Mouse (Mus musculus) R1 (cell line): ENCODE results near the gene Atp6v0b.

ENCODE experiments used
- DNase-seq: peaks from one replicate; pipeline ENCODE4 v3.0.0-alpha.2; 2018; ENCODE audit warnings: low read depth, low spot score

Gene Atp6v0b

DNA sequence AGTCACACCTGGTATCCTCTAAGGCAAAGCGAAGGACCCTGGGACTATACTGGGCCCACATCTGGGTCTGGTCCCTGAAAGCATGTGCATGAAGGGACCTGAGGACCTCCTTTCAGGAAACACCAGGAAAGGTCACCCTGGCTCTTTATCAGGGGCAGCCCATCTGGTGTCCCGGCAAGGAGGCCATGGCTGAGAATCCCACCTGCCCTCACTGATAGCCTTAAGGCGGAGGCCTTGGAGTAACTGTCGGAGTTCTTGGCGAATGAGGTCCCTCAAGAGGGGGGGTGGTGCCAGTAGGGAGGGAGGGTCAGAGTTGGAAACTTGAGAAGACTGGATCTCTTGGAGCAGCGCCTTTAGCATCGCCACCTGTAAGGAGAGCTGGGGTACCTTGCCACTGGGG lies 15.3 kb downstream of the Atp6v0b start:
- DNase-seq = no peak

DNA sequence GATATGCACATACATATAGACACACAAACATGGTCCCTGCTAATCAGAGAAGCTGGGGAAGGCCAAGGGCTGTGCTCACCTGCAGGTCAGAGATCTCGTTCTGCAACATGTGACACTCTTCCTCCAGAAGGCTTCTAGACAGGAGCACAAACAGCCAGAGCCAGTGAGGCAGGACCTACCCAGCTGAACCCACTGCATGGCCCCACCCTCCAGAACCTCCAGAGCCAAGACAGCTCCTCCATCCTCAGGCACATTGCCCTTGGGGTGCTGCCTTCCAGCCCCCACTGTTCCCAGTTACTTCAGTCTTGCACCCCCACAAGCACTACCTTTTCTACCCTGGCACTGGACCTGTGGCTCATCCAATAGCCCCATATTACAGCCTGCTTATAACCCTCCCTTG lies 16.7 kb downstream of the Atp6v0b start:
- DNase-seq = no peak

DNA sequence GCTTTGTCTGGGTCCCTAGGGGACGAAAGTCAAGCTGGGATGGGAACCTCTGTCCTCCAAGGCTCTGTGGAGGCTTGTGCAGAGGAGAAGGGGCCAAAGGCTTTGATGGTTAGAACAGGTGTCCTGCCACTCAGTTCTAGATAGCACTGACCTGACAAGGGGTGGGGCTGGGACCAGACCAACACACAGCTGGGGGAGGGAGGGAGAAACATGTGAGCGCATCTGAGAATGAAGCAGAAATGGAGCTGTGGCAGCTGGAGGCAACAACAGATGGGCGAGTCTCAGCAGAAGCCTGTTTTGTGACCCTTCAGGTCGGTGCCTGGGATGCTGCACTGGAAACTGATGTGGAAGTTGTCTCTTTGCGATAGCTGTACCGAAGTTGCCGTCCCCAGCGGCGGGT lies 17.8 kb downstream of the Atp6v0b start:
- no peak for DNase-seq

DNA sequence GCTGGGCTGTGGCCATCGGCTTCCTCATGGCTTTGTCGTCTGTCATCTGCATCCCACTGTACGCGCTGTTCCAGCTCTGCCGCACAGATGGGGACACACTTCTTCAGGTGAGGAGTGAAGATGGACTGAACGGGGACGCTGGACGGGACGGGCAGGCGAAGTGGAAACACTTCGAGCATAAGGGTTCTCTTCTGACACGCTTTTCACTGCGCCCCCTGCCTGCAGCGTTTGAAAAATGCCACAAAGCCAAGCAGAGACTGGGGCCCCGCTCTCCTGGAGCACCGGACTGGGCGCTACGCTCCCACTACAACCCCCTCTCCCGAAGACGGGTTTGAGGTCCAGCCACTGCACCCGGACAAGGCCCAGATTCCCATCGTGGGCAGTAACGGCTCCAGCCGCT lies 19.3 kb downstream of the Atp6v0b start:
- DNase-seq = peak; percentile 70

DNA sequence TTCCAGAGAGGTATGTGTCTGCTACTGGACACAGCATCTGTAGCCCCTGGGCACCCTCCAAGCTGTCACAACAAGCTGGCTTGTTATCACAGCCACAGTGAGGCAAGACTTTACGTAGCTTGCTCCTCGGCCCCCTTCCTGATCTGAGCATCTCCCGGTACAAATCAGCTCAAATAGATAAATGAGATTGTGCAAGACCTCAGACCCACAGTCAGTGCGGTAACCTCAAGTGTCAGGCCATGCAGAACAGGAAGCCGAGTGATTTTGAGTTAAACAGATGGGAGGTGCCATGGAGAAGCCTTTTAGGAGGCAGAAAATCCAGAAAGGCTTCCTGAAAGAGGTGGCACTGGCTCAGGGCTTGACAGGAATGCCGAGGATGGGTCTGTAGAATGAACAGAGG lies 20.1 kb downstream of the Atp6v0b start:
- DNase-seq = no peak

DNA sequence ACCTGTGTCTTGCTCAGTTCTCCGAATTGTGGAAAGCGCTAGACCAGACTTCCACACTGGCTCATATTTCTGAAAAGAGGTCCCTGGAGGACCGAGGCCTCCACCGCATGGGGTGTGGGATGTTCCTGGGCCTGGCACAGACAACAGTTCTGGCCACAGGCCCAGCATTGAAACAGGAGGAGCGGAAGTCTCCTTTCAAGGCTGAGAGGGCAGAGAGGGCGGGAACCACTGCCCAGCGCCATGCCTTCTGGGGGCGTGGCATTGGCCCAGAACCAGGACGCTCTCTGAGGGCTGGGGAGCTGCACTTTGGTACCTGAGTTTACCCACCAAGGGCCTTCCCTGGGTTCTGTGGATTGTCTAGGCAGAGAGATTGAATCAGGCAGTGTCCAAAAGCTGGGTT lies 21.1 kb downstream of the Atp6v0b start:
- DNase-seq = no peak

DNA sequence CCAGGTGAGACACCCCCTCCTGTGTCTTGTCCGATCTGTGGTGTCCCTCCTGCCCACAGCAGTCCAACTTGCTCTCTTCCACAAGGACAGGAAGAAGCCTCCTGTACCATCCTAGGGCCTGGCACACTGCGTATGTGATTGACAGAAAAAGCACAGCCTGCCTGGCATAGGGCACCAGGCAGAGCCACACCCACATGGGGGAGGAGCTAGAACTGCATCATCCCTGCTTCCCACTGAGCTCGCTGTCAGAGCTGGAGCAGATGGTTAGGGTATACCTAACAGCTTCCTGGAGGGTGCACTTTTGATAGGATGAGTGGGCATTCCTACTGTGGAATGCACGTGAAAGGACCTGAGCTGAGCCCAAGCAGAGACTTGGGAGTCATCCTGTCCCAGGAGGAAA lies 24.3 kb downstream of the Atp6v0b start:
- no peak for DNase-seq

DNA sequence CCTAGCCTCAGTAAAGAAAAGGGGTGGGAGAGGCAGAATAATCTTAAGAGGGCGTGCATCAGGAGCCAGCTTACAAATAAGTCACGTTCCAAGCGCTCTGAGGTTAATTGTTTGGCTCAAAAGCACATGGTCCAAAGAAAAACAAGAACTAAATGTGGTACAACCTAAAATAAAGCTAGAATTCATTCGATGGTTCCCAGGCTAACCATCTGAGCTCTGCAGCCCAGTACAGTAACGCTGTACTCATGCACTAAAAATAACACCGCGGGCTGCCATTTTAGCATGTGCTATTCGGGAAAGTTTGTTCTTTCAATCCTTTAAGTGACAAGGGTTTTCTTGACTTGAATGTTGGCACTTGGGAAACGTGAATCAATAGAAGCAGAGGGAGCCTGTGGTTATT lies 26.6 kb downstream of the Atp6v0b start:
- no peak for DNase-seq

DNA sequence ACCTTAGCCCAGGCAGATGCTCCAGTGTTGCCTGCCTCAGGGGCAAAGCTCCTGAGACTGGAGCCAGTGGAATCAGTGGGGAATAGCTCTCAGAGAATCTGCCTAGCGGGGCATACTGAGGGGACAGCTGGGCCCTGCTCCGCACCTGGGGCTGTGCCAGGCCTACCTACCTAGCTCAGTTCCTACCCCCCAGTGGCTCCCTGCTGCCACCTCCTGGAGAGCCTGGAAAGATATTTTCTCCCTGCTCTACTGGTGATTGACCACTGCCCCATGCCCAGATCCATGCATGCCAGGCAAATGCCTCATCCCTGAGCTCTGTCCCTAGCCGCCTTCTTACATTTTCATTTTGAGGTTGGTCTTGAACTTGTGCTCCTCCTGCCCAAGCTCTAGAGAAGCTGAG lies 28.3 kb downstream of the Atp6v0b start:
- no peak for DNase-seq

DNA sequence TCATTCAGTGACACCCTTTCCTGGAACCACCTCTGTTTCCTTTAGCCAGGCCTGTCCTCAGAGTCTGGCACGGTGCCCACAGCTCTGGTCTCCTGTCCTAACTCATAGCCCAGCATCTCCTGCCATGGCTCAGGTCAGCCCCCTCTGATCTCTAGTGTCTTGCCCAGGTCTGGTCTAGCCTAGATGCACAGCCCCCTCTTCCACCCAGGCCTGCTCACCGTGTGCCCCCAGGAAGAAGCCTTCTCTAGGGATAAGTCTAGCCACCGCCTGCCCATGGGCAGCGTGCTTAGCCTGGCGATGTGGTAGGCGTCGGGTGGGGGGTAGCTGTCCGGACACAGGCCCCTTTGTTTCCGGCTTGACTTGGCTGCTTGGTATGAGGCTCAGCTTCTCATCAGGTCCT lies 32.0 kb downstream of the Atp6v0b start:
- no peak for DNase-seq

DNA sequence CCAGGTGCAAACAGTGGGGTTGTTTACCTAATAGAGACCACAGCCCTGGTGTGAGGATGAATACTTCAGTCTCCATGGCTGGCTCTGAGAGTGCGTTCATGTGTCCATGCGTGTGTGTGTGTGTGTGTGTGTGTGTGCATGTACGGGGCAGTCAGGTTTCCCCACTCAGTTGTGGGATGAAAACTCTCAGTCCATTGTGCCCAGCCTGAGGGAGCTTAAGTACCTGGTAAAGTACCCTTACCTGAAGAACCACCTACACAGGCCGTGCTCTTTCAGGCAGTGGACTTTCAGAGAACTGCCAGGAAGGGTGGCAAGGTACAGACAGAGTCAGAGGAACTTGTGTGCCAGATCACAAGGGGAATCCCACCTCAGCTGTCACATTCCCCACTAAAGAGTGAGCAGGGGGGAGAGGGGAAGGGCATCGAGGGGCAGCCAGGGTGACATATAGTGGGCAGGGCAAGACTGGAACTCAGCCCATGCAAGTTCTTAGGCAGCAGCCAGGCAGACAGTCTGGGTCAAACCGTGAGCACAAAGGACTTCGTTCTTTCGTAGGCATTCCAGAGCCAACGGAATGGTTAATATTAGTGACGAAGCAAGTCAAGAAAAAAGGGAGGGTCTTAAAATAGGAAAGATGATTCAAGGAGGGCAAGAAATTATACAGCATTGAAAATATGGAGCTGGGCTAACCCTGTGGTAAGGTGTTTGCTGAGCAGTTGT lies 34.8 kb downstream of the Atp6v0b start:
- DNase-seq = no peak

DNA sequence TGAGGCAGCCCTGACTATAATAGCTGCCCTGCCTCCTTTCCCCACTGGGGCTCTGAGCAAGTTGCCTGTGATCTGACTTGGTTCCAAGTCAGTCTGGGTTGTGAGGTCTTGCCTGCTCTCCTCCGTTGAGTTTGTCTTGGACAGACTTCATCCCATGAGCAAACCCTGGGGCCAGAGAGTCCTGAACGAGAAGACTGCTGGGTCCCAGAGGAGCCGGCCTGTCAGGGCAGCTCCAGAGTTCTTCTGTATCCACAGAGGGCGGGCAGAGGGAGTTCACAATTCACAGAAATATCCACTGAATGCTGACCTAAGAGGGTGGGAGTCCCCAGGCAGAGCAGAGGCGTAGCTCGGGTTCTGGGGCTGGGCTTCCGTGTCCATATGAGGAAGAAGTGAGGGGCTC lies 36.3 kb downstream of the Atp6v0b start:
- no peak for DNase-seq

DNA sequence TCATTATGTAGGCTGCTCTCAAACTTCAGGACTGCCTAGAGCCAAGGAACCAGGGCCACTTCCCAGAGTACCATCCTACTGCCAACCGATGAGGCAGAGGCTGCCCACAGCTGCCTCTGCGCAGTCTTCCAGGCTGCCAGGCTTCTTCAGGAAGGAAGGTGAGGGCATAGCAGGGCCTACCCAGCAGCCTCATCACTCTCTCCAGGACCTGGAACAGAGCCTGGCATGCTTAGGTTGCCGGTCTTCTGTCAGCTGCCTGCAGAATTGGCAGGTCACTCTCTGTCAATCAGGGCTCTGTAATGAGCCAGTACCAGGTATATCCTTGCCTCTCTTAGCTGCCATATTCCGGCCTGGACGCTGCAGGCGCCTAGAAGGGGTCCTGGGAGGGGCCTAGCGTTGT lies 37.0 kb downstream of the Atp6v0b start:
- DNase-seq = no peak

DNA sequence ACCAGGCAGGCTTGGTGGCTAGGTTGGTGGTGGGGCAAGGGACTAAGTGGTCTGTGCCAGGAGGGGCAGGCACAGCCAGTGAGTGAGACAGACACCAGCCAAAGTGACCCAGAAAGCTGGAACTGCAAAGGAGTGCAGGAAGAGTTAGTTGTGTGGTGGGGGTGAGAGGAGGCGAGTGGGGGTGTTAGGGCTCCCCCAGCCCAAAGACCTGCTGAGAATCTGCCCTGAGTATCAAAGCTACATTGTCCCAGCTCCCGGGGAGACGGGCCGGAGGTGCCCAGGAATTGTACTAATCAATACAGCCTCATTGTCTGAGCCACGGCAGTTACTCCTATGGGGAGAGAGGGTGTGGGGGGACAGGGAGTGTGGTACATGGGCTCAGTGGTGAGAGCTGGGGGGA lies 37.6 kb downstream of the Atp6v0b start:
- DNase-seq = no peak

DNA sequence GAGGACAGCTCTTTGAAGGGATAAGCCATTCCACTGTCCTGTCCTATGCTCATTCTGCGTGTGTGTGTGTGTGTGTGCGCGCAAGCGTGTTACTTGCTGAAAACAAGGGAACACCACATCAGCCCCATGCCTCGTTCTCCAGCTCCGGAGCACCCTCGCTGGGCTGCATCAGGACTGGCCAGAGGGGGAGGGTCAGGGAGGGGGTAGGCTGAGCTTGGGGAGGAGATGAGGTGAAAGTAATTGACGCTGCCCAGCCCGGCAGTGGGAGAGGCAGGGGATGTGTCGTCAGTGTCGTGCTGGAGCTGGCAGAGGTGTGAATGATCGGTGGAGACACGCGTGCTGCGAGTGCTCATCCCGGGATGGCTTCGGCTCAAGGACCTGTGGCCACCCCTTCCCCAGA lies 38.1 kb downstream of the Atp6v0b start:
- no peak for DNase-seq

DNA sequence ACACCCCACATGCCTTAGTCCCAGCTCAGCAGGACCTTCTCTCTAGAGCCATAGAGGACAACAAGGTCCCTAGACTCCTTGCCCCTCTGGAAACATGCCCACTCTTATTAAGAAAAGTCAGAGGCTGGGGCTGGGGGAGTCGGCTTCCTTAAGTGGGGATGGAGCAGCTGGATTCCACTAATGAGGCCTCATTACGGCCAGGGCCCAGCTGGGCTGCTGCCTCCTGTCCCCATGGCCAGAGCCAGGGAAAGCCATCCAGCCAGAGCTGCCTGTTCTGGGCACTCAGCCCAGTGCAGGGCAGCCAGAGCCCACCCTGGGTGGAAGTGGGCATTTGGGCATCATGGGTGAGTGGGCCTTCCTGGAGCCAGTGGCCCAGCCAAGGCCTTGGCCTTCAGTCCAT lies 40.1 kb downstream of the Atp6v0b start:
- no peak for DNase-seq

DNA sequence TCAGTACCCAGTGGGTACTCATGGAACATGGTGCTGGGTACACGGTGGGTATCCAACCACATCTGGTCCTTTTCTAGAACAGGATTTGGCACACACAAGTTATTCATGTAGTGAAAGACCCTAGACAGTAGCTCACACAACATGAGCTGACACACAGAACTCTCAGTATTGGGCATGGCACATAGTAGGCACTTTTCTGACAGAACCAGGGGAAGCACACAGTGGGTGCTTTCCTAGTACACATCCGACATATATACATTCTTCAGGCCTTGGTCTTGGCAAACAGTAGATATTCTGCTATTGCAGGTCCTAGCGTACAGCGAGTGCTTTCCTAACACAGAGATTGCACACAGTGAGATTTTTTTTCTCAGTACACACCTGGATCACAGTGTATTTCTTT lies 40.9 kb downstream of the Atp6v0b start:
- no peak for DNase-seq

DNA sequence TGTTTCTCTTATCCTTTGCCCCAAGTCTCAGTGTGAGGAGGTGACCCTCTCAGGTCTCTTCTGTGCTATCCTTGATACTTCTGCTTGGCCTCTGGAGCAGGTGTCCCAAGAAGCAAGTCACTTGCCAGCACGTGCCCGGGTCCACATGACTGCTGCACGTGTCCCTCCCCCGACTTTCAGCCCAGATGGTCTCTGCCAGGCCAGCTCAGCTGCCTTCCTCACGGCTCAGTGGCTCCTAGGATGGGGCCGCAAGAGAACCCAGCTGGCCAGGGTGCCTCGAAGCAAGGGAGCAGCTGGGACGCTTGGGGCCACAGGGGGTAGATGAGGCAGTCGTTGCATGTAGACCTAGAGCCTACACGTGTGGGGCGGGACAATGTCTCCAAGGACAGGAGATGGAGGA lies 41.8 kb downstream of the Atp6v0b start:
- no peak for DNase-seq

DNA sequence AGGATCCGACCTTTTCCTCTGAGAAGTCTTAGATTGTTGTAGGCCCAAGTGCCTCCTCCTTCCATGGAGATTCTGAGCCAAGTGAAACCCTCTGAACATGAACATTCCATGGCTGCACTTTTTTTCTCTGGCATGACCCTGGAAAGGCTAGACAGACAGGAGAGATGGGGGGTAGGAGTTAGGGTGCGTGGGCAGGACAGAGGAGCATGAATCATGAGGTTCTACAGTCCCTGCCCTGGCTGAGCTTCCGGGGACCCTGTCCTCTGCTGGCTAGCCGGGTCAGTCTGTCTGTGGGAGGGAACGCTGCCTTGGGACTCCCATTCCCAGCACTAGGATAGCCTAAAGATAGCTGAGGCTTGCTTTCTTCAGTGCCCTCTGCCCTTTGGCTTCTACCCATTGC lies 42.7 kb downstream of the Atp6v0b start:
- no peak for DNase-seq

DNA sequence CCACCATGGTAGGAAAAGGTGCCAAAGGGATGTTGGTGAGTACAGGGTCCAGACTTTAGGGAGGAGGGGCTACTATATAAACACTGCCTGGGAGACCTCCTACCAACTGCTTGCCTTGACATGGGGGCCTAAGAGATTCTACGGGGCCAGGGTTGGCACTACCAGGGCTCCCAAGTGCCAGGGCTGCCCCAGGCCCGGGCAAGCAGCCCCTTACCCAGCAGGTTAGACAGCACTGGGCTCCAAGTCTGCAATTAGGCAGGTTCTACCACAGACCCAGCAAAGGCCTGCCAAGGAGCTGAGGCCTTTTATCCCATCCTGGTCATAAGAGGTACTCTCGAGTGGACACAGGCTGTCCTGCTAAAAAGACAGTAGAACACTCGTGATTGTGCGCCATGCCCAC lies 44.0 kb downstream of the Atp6v0b start:
- DNase-seq = no peak

DNA sequence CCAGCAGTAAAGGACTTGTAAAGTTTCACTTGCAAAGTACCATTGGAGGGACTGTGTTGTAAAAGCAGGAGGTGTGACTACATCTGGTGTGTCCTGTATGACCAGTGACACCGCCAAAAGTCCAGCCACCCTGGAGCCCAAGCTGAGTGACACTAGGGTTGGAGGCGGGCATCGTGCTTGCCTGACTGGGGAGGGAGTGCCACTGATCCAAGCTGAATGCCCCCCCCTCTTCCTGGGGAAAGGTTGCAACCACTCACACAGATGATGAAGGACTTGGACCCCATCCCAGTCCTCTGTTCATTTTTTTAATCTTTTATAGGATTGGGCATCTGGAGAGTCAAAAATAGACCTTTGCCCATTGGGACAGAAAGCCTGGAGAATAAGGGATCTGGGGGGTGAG lies 45.6 kb downstream of the Atp6v0b start:
- DNase-seq = no peak

DNA sequence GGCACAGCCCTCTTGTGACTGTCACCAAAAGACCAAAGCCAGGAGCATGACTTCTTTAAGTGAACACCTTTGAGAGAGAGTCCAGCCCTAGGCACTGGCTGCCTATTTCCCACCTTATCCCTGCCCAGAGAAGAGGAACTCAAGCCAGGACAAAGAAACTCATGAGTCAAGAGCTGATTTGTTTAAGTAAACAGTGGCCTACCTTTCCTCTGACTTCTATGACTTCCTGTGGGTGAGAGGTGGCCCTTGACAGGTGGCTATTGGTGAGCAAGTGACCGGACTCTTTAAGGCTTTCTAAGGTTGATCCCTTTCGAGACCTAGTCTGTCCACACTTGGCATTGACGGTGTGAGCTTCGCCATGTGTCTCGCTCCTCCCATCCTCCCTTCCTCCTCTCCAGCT lies 46.3 kb downstream of the Atp6v0b start:
- DNase-seq = no peak

DNA sequence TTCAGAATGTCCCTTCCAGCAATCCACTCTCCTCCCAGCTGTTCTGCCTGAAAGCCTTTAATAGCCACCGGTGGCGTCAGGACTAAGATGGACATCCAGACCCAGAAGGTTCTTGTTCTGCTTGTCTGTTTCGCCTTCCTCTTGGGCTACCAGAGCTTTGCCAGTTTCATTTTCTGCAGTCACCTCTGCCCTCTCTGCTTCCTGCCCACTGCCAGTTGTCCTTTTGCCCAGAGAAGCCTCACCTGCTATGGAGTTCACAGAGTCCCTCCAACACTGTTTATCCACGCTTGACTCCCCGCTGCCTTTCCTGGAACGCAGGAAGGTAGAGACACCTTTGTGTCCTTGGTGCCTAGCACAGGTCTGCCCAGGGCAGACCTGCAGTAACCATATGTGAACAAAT lies 47.8 kb downstream of the Atp6v0b start:
- no peak for DNase-seq

DNA sequence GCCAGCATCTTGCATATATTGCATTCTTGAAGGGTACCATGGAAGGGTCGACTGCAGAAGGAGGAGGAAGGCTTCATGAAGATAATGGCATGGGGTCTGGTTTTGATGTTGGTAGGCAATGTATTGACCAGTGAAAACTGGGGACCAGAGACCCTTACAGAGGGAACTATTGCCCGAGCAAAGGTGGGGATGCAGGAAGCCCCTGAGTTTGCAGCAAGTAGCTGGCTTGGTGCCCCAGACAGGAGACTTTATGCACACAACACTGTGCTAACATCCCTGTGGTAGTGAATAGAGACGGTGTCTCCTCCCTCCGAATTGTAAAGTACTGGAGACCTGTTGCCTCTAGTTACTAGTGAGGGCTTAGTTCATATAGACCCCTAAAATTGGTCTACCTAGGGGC lies 49.9 kb downstream of the Atp6v0b start:
- no peak for DNase-seq
